Mouse (Mus musculus): ENCODE results near the gene Ppp6r2.

Ppp6r2 gene

GRCm38 (mm10) chr15:89210915-89211715 lies at the start of gene Ppp6r2:
Gene Ppp6r2 (plus strand): TSS chr15:89211553.
- DNase-seq (ENCODE audit: low spot score in 2 of 2): peak; percentile 67 to 75

GRCm38 (mm10) chr15:89165478-89165877 lies 45.9 kb upstream of the Ppp6r2 start:
- no peak for DNase-seq (ENCODE audit: low spot score in 2 of 2)

- no peak for DNase-seq (ENCODE audit: low spot score in 2 of 2)
These were observed 42.4 kb upstream of the Ppp6r2 start for GRCm38 (mm10) chr15:89168922-89169321.

- no peak for DNase-seq (ENCODE audit: low spot score in 2 of 2)
These were observed 41.9 kb upstream of the Ppp6r2 start for GRCm38 (mm10) chr15:89169431-89169830.

GRCm38 (mm10) chr15:89170102-89170501 lies 41.3 kb upstream of the Ppp6r2 start:
- no peak for DNase-seq (ENCODE audit: low spot score in 2 of 2)

- no peak for DNase-seq (ENCODE audit: low spot score in 2 of 2)
These were observed 39.8 kb upstream of the Ppp6r2 start for GRCm38 (mm10) chr15:89171526-89172051.

- DNase-seq (ENCODE audit: low spot score in 2 of 2): no peak
These were observed 38.9 kb upstream of the Ppp6r2 start for GRCm38 (mm10) chr15:89172276-89172935.

GRCm38 (mm10) chr15:89173024-89173905 lies 38.1 kb upstream of the Ppp6r2 start:
- no peak for DNase-seq (ENCODE audit: low spot score in 2 of 2)

GRCm38 (mm10) chr15:89173906-89174214 lies 37.5 kb upstream of the Ppp6r2 start:
- DNase-seq (ENCODE audit: low spot score in 2 of 2): no peak

- DNase-seq (ENCODE audit: low spot score in 2 of 2): no peak
These were observed 36.4 kb upstream of the Ppp6r2 start for GRCm38 (mm10) chr15:89174889-89175339.

GRCm38 (mm10) chr15:89175411-89176155 lies 35.8 kb upstream of the Ppp6r2 start:
- no peak for DNase-seq (ENCODE audit: low spot score in 2 of 2)

GRCm38 (mm10) chr15:89177121-89177520 lies 34.2 kb upstream of the Ppp6r2 start:
- DNase-seq (ENCODE audit: low spot score in 2 of 2): no peak

GRCm38 (mm10) chr15:89177576-89178259 lies 33.6 kb upstream of the Ppp6r2 start:
- DNase-seq (ENCODE audit: low spot score in 2 of 2): peak in 1 of 2 experiments; percentile 16

GRCm38 (mm10) chr15:89178260-89178860 lies 33.0 kb upstream of the Ppp6r2 start:
- no peak for DNase-seq (ENCODE audit: low spot score in 2 of 2)

GRCm38 (mm10) chr15:89178954-89179629 lies 32.3 kb upstream of the Ppp6r2 start:
- no peak for DNase-seq (ENCODE audit: low spot score in 2 of 2)

GRCm38 (mm10) chr15:89179630-89179964 lies 31.8 kb upstream of the Ppp6r2 start:
- no peak for DNase-seq (ENCODE audit: low spot score in 2 of 2)

GRCm38 (mm10) chr15:89180081-89180541 lies 31.2 kb upstream of the Ppp6r2 start:
- no peak for DNase-seq (ENCODE audit: low spot score in 2 of 2)

GRCm38 (mm10) chr15:89180571-89181229 lies 30.7 kb upstream of the Ppp6r2 start, which contains the start of gene Plxnb2:
Gene Plxnb2 (minus strand): TSS chr15:89180788.
- DNase-seq (ENCODE audit: low spot score in 2 of 2): no peak

Measured in natural killer cell, adult 2 months (primary cell).